Mouse (Mus musculus) left cerebral cortex, adult 18-20 months (tissue): ENCODE results near the gene Zfp113. TPM values are rescaled to one million over a fixed set of nuclear protein-coding genes. Genes with fewer than 3 reads are reported as not detected.
"Not testable (repeated sequence)": the region's sequence is repeated elsewhere in the genome, so short reads cannot be mapped to it uniquely, and the experiment has no call there.

ENCODE experiments used
- DNase-seq, 2 experiments: peaks; one replicate each; pipeline ENCODE4 v3.0.0; 2021 to 2022; ENCODE audit warnings: low spot score in 2 of 2, mixed read lengths in 1 of 2
- microRNA-seq, 2 experiments: library from miRNA; unstranded; fragments of <30 nt; microRNA quantifications; one replicate each; pipeline ENCODE4 v1.2.0; 2021
- total RNA-seq, 2 experiments: library from RNA; stranded (reverse); gene quantifications; 2 replicates each; pipeline ENCODE4 v1.2.3; 2021

Gene Zfp113
- total RNA-seq, 2 experiments from 2014 or later: 11.2 to 12.6 TPM

GRCm38 (mm10) chr5:138138585-138138984 is 17.0 kb downstream of the Zfp113 start:
- no peak for DNase-seq

- peak in 1 of 2 experiments; percentile 48 for DNase-seq
These were observed 17.5 kb downstream of the Zfp113 start for GRCm38 (mm10) chr5:138137935-138138549.

GRCm38 (mm10) chr5:138137257-138137656 is 18.3 kb downstream of the Zfp113 start:
- no peak for DNase-seq

- no peak for DNase-seq
These were observed 23.0 kb downstream of the Zfp113 start for GRCm38 (mm10) chr5:138132425-138133064.

GRCm38 (mm10) chr5:138118041-138118440 is 37.5 kb downstream of the Zfp113 start:
- no peak for DNase-seq

GRCm38 (mm10) chr5:138117199-138118015 is 38.1 kb downstream of the Zfp113 start:
- DNase-seq: no peak

- DNase-seq: peak; percentile 86 to 90
These were observed 39.0 kb downstream of the Zfp113 start, which contains the start of gene Zscan21 for GRCm38 (mm10) chr5:138116255-138117198. Gene Zscan21 (plus strand): TSS chr5:138116903.

- DNase-seq: not testable (repeated sequence)
These were observed 45.6 kb downstream of the Zfp113 start for GRCm38 (mm10) chr5:138109847-138110396.

- DNase-seq: no peak
These were observed 48.4 kb downstream of the Zfp113 start for GRCm38 (mm10) chr5:138107130-138107529.

- no peak for DNase-seq
These were observed 50.6 kb downstream of the Zfp113 start for GRCm38 (mm10) chr5:138104976-138105375.

GRCm38 (mm10) chr5:138094474-138094873 is 61.1 kb downstream of the Zfp113 start:
- DNase-seq: no peak

- no peak for DNase-seq
These were observed 62.8 kb downstream of the Zfp113 start for GRCm38 (mm10) chr5:138092771-138093170.

- no peak for DNase-seq
These were observed 64.8 kb downstream of the Zfp113 start for GRCm38 (mm10) chr5:138090737-138091136.

- DNase-seq: no peak
These were observed 65.3 kb downstream of the Zfp113 start for GRCm38 (mm10) chr5:138090271-138090670.

Small RNAs within 50 kb of the gene (microRNA-seq; reads per million reads assigned to microRNA genes)
- gene Mir106b (254 to 334 reads per million in 2 experiments), gene Mir25 (46.1 to 68.6 reads per million in 2 experiments), gene Mir93 (1,043 to 1,106 reads per million in 2 experiments)

Other genes with a start within 250 kb of the Zfp113 start
- gene Cyp3a13, start 234.1 kb downstream of the Zfp113 start, total RNA-seq: under 1 TPM in 1 of 2 experiments, not detected in 1; 0.19 TPM
- 10 to 100 TPM; 13.0 to 15.0 TPM for gene Gjc3, start 192.6 kb downstream of the Zfp113 start, total RNA-seq
- gene Azgp1, start 174.2 kb downstream of the Zfp113 start, total RNA-seq: not detected
- gene Smok3a, start 134.5 kb downstream of the Zfp113 start, total RNA-seq: not detected
- gene Smok3b, start 134.3 kb downstream of the Zfp113 start, total RNA-seq: not detected
- gene Smok3c, start 102.5 kb downstream of the Zfp113 start, total RNA-seq: not detected
- gene Zkscan1, start 70.7 kb downstream of the Zfp113 start, total RNA-seq: 10 to 100 TPM; 40.5 to 42.3 TPM
- gene Zscan21, start 38.8 kb downstream of the Zfp113 start, total RNA-seq: 10 to 100 TPM; 17.2 to 17.4 TPM
- gene Cops6, start 5.3 kb upstream of the Zfp113 start, total RNA-seq: 100 to 1,000 TPM; 142 to 146 TPM
- gene Ap4m1, start 16.3 kb upstream of the Zfp113 start, total RNA-seq: 10 to 100 TPM; 19.9 to 22.1 TPM
- gene Mcm7, start 16.7 kb upstream of the Zfp113 start, total RNA-seq: 10 to 100 TPM; 14.0 to 15.7 TPM
- gene Taf6, start 31.7 kb upstream of the Zfp113 start, total RNA-seq: 10 to 100 TPM; 42.4 to 43.2 TPM
- 10 to 100 TPM; 13.0 to 16.3 TPM for gene Cnpy4, start 31.7 kb upstream of the Zfp113 start, total RNA-seq
- gene Mblac1, start 38.6 kb upstream of the Zfp113 start, total RNA-seq: 1 to 10 TPM; 8.6 TPM
- gene Nxpe5, start 70.2 kb upstream of the Zfp113 start, total RNA-seq: under 1 TPM; 0.23 to 0.26 TPM
- gene Lamtor4, start 99.7 kb upstream of the Zfp113 start, total RNA-seq: 10 to 100 TPM; 50.7 to 56.1 TPM
- gene BC037034, start 108.3 kb upstream of the Zfp113 start, total RNA-seq: 10 to 100 TPM; 61.4 to 71.1 TPM
- 1 to 10 TPM; 2.5 to 3.5 TPM for gene Gal3st4, start 117.1 kb upstream of the Zfp113 start, total RNA-seq
- gene Gm43720, start 124.2 kb upstream of the Zfp113 start, total RNA-seq: not detected
- 1 to 10 TPM in 1 of 2 experiments, under 1 TPM in 1; 0.95 to 1.2 TPM for gene Gpc2, start 124.3 kb upstream of the Zfp113 start, total RNA-seq
- 1 to 10 TPM in 1 of 2 experiments, under 1 TPM in 1; 0.37 to 1.3 TPM for gene Stag3, start 124.5 kb upstream of the Zfp113 start, total RNA-seq
- gene Pvrig, start 186.2 kb upstream of the Zfp113 start, total RNA-seq: under 1 TPM in 1 of 2 experiments, not detected in 1; 0.42 TPM